Mouse (Mus musculus) stomach, postnatal 0 days (tissue): ENCODE measurements around the gene Lyg2. TPM values are rescaled to one million over a fixed set of nuclear protein-coding genes. Genes with fewer than 3 reads are reported as not detected.
A peak's percentile ranks its signal among the peaks of the same experiment; 100 is the strongest.

Source experiments
- ATAC-seq: fragments of 200-750 bp; cut with Nextera tagmentation; 2 replicates; pipeline ENCODE4 v1.8.0; 2017; ENCODE audit not compliant: low FRiP score, low TSS enrichment
- DNase-seq: peaks from one replicate; pipeline ENCODE4 v3.0.0-alpha.2; 2016; ENCODE audit warnings: low spot score
- H3K27ac ChIP-seq: fragments of 300-500 bp; sonication (generic); replicated peaks from 2 replicates; pipeline ENCODE4 v1.5.1; 2014; ENCODE audit warnings: mild to moderate bottlenecking, control low read depth
- H3K27me3 ChIP-seq: fragments of 300-500 bp; sonication (generic); 2 replicates; pipeline ENCODE4 v1.6.1; 2014; ENCODE audit warnings: low read length; ENCODE audit not compliant: control insufficient read depth, insufficient read depth
- H3K36me3 ChIP-seq: fragments of 300-500 bp; sonication (generic); 2 replicates; pipeline ENCODE4 v1.6.1; 2014; ENCODE audit warnings: low read length, mixed read lengths; ENCODE audit not compliant: control insufficient read depth, insufficient read depth
- H3K4me1 ChIP-seq: fragments of 300-500 bp; sonication (generic); replicated peaks from 2 replicates; pipeline ENCODE4 v1.6.1; 2014; ENCODE audit warnings: antibody characterized with exemption; ENCODE audit not compliant: control insufficient read depth, insufficient read depth
- H3K4me2 ChIP-seq: fragments of 300-500 bp; sonication (generic); replicated peaks from 2 replicates; pipeline ENCODE4 v1.6.1; 2014; ENCODE audit warnings: low read depth, mild to moderate bottlenecking, control low read depth, moderate library complexity
- H3K4me3 ChIP-seq: fragments of 300-500 bp; sonication (generic); 2 replicates; pipeline ENCODE4 v1.5.1; 2014; ENCODE audit warnings: low read depth, low read length, control low read depth
- H3K9ac ChIP-seq: fragments of 300-500 bp; sonication (generic); 2 replicates; pipeline ENCODE4 v1.6.1; 2014; ENCODE audit warnings: mild to moderate bottlenecking, low read length, control low read depth, mixed read lengths
- H3K9me3 ChIP-seq: fragments of 300-500 bp; sonication (generic); 2 replicates; pipeline ENCODE4 v1.6.1; 2016; ENCODE audit warnings: low read length; ENCODE audit not compliant: control insufficient read depth
- CTCF ChIP-seq: IDR thresholded peaks from 2 replicates; pipeline ENCODE4 v1.5.1; 2016; ENCODE audit warnings: antibody characterized with exemption, low read depth, mild to moderate bottlenecking, moderate library complexity
- EP300 ChIP-seq: optimal IDR thresholded peaks from 2 replicates; pipeline ENCODE3; 2016; ENCODE audit warnings: antibody characterized with exemption
- WGBS: fragments of 180-500 bp; shearing (Covaris S2); extraction: QIAGEN DNeasy Blood & Tissue Kit; methylation state at CpG from one replicate; pipeline ENCODE4 v1.1.7; 2014; 5-methylcytosine and 5-hydroxymethylcytosine counted together
- polyA plus RNA-seq: library from polyadenylated mRNA; unstranded; fragments of >200 nt; fragmentation: Nextera tagmentation; extraction: Ambion mirVana; gene quantifications from 2 replicates; pipeline ENCODE4 v1.2.1, GENCODE M21; 2015

The Lyg2 gene
- polyA plus RNA-seq, 1 experiment from 2014 or later = not detected

GRCm38 (mm10) chr1:37894606-37895005 is 21.7 kb downstream of the Lyg2 start:
- no peak overlapping the region for H3K9ac ChIP-seq
- H3K27ac ChIP-seq = no peak overlapping the region
- peaks cover 10% of the 10 kb centered on the region; the same call in 1 of the 2 replicates for H3K36me3 ChIP-seq
- no peaks in the 10 kb centered on the region for H3K4me1 ChIP-seq
- H3K27me3 ChIP-seq = no peaks in the 10 kb centered on the region
- ATAC-seq (no peak), DNase-seq (no peak)
- no peaks in the 10 kb centered on the region for H3K9me3 ChIP-seq
- H3K4me3 ChIP-seq = no peak overlapping the region
- H3K4me2 ChIP-seq = no peak overlapping the region
- TF ChIP-seq CTCF = no peak
- TF ChIP-seq EP300 = no peak

DNA sequence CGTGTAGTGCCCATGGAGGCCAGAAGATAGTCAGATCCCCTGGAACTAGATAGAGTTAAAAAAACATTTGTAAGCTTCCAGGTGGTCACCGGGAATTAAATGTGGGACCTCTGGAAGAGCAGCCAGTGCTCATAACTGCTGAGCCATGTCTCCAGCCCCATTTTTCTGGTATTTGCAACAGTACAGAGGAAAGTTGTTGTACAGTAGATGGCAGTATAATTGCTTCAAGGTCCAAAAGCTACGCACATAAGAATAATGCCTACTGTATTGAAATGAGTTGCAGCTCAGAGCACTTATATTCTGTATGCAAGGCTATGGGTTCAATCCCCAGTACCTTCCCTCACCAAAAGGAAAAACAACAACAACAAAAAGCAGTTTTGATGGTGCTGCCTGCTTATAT is 24.9 kb downstream of the Lyg2 start:
- peak overlapping the region; percentile 81 for H3K4me2 ChIP-seq
- peak; percentile 66 for TF ChIP-seq CTCF
- no peak for TF ChIP-seq EP300
- ATAC-seq (no peak), DNase-seq (no peak)
- H3K27me3 ChIP-seq = no peaks in the 10 kb centered on the region
- H3K27ac ChIP-seq = no peak overlapping the region
- no peak overlapping the region for H3K9ac ChIP-seq
- H3K4me1 ChIP-seq = no peaks in the 10 kb centered on the region; the same call in 1 of the 2 replicates
- 0 out of 2 replicates have a peak, but pooled peaks cover 2% of the 10 kb centered on the region for H3K36me3 ChIP-seq
- WGBS = 53% methylated on average over 3 of the region's 3 CpGs
- peak overlapping the region; percentile 70; the same call in 1 of the 2 replicates for H3K4me3 ChIP-seq
- H3K9me3 ChIP-seq = no peaks in the 10 kb centered on the region

- Histone ChIP-seq H3K4me3 (peak within 1 kb of the TSS; percentile 70), H3K27me3 (no peaks in the 10 kb centered on the region), H3K9ac (peak within 1 kb of the TSS; percentile 59), H3K9me3 (no peaks in the 10 kb centered on the region), H3K4me1 (no peaks in the 10 kb centered on the region; the same call in 1 of the 2 replicates), H3K4me2 (peak within 1 kb of the TSS; percentile 81), H3K36me3 (0 out of 2 replicates have a peak, but pooled peaks cover 2% of the 10 kb centered on the region), H3K27ac (peak within 1 kb of the TSS; percentile 86)
- peak; percentile 92 for ATAC-seq
- TF ChIP-seq EP300 = peak; percentile 77
- TF ChIP-seq CTCF = peak; percentile 8; the same call in 1 of the 2 replicates
- under 1% methylated on average over 41 of the region's 41 CpGs for WGBS
- DNase-seq = peak; percentile 92
Observed at GRCm38 (mm10) chr1:37890025-37890652, 26.2 kb downstream of the Lyg2 start, which contains the start of the genes Mitd1 and Mrpl30. Gene Mitd1 (minus strand): TSS chr1:37890411. Gene Mrpl30 (plus strand): TSS chr1:37890477.

DNA sequence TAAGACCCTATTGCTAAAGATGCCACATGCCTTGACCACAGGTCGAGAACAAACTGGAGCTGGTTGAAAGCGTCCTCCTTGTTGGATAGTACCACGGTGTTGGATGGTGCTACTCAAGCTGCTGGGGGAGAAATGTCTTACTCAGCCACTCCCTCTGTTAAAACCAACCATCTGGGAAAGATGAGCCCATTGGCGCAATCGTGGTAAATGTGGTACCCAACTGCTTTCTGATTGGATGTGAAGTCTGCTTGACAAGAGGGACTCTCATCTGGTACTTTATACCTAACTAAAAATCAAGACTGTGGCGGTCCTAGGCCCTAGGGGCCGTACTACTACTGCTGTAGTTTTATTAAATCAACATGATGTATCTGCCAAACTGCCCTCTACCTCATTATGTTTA is 27.1 kb downstream of the Lyg2 start:
- ATAC-seq = no peak

GRCm38 (mm10) chr1:37884451-37884850 is 31.8 kb downstream of the Lyg2 start:
- TF ChIP-seq EP300 (no peak), CTCF (no peak)
- 74% methylated on average over 4 of the region's 4 CpGs for WGBS
- H3K27ac ChIP-seq = no peak overlapping the region

More for the DNA sequence above, 27.1 kb downstream of the Lyg2 start:
- Histone ChIP-seq H3K4me3 (peak overlapping the region; percentile 70), H3K9me3 (no peaks in the 10 kb centered on the region), H3K4me2 (peak overlapping the region; percentile 81), H3K36me3 (no peaks in the 10 kb centered on the region), H3K27me3 (no peaks in the 10 kb centered on the region), H3K27ac (peak overlapping the region; percentile 86; the same call in 1 of the 2 replicates), H3K9ac (peak overlapping the region; percentile 59), H3K4me1 (no peaks in the 10 kb centered on the region; the same call in 1 of the 2 replicates)
- 76% methylated on average over 7 of the region's 7 CpGs for WGBS
- no peak for DNase-seq
- no peak for TF ChIP-seq EP300
- no peak for TF ChIP-seq CTCF

DNA sequence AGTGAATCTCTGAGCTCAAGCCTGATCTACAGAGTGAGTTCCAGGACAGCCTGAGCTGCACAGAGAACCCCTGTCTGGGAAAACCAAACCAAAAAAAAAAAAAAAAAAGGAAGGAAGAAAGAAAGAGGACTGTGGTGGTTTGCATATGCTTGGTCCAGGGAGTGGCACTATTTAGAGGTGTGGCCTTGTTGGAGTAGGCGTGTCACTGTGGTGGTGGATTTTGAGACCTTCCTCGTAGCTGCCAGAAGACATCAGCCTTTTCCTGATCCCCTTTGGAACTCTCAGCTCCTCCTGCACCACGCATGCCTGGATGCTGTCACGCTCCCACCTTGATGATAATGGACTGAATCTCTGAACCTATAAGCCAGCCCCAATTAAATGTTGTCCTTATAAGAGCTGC is 32.9 kb downstream of the Lyg2 start:
- Histone ChIP-seq H3K27ac (no peak overlapping the region), H3K36me3 (peaks cover 6% of the 10 kb centered on the region; the same call in 1 of the 2 replicates), H3K4me3 (no peak overlapping the region), H3K9ac (no peak overlapping the region), H3K4me1 (no peaks in the 10 kb centered on the region), H3K4me2 (no peak overlapping the region), H3K27me3 (no peaks in the 10 kb centered on the region), H3K9me3 (no peaks in the 10 kb centered on the region)
- WGBS = 88% methylated on average over 4 of the region's 4 CpGs
- TF ChIP-seq CTCF (no peak), EP300 (no peak)
- DNase-seq (no peak), ATAC-seq (no peak)

More at GRCm38 (mm10) chr1:37884451-37884850, 31.8 kb downstream of the Lyg2 start:
- DNase-seq (no peak), ATAC-seq (no peak)
- Histone ChIP-seq H3K36me3 (peaks cover 6% of the 10 kb centered on the region; the same call in 1 of the 2 replicates), H3K27me3 (no peaks in the 10 kb centered on the region), H3K4me2 (no peak overlapping the region), H3K4me3 (no peak overlapping the region), H3K9me3 (no peaks in the 10 kb centered on the region), H3K4me1 (no peaks in the 10 kb centered on the region; the same call in 1 of the 2 replicates), H3K9ac (no peak overlapping the region)
